Mouse (Mus musculus) kidney, embryonic 15.5 days (tissue): ENCODE data around the gene Abhd17c. TPM values are rescaled to one million over a fixed set of nuclear protein-coding genes. Genes with fewer than 3 reads are reported as not detected.

Experiments used
- ATAC-seq: fragments of 200-750 bp; cut with Nextera tagmentation; replicated peaks from 2 replicates; pipeline ENCODE4 v1.8.0; 2017; ENCODE audit warnings: moderate TSS enrichment; ENCODE audit not compliant: low FRiP score
- H3K27ac ChIP-seq: fragments of 300-500 bp; sonication (generic); 2 replicates; pipeline ENCODE4 v1.5.1; 2015; ENCODE audit warnings: mild to moderate bottlenecking, inconsistent platforms
- H3K27me3 ChIP-seq: fragments of 300-500 bp; sonication (generic); 2 replicates; pipeline ENCODE4 v1.6.1; 2015; ENCODE audit warnings: inconsistent platforms
- H3K36me3 ChIP-seq: fragments of 300-500 bp; sonication (generic); 2 replicates; pipeline ENCODE4 v1.6.1; 2015; ENCODE audit warnings: inconsistent platforms
- H3K4me1 ChIP-seq: fragments of 300-500 bp; sonication (generic); 2 replicates; pipeline ENCODE4 v1.6.1; 2015; ENCODE audit warnings: inconsistent platforms
- H3K4me2 ChIP-seq: fragments of 300-500 bp; sonication (generic); 2 replicates; pipeline ENCODE4 v1.6.1; 2015; ENCODE audit warnings: moderate library complexity, mild to moderate bottlenecking, inconsistent platforms
- H3K4me3 ChIP-seq: fragments of 300-500 bp; sonication (generic); replicated peaks from 2 replicates; pipeline ENCODE4 v1.5.1; 2015; ENCODE audit warnings: mild to moderate bottlenecking, inconsistent platforms
- H3K9ac ChIP-seq: fragments of 300-500 bp; sonication (generic); 2 replicates; pipeline ENCODE4 v1.6.1; 2015; ENCODE audit warnings: mild to moderate bottlenecking, inconsistent platforms
- H3K9me3 ChIP-seq: fragments of 300-500 bp; sonication (generic); replicated peaks from 2 replicates; pipeline ENCODE4 v1.6.1; 2016; ENCODE audit warnings: inconsistent platforms
- WGBS: fragments of 180-500 bp; shearing (Covaris S2); methylation state at CpG from one replicate; pipeline ENCODE4 v1.1.7; 2015; ENCODE audit warnings: mixed read lengths; 5-methylcytosine and 5-hydroxymethylcytosine counted together
- polyA plus RNA-seq: library from polyadenylated mRNA; unstranded; fragments of >200 nt; fragmentation: Nextera tagmentation; extraction: Ambion mirVana; gene quantifications from 2 replicates; pipeline ENCODE4 v1.2.1, GENCODE M21; 2015

Abhd17c gene
- polyA plus RNA-seq, 1 experiment from 2014 or later: 45.7 TPM

- no peak for ATAC-seq
- no peak overlapping the region for H3K4me3 ChIP-seq
- 72% methylated on average over 3 of the region's 3 CpGs for WGBS
- peaks cover 33% of the 10 kb centered on the region for H3K36me3 ChIP-seq
- no peak overlapping the region for H3K27ac ChIP-seq
- no peaks in the 10 kb centered on the region for H3K9me3 ChIP-seq
- peaks cover 52% of the 10 kb centered on the region for H3K4me1 ChIP-seq
- no peaks in the 10 kb centered on the region for H3K27me3 ChIP-seq
- no peak overlapping the region for H3K9ac ChIP-seq
- H3K4me2 ChIP-seq: no peak overlapping the region
These were observed 36.9 kb downstream of the Abhd17c start for GRCm38 (mm10) chr7:84114775-84115174.

DNA sequence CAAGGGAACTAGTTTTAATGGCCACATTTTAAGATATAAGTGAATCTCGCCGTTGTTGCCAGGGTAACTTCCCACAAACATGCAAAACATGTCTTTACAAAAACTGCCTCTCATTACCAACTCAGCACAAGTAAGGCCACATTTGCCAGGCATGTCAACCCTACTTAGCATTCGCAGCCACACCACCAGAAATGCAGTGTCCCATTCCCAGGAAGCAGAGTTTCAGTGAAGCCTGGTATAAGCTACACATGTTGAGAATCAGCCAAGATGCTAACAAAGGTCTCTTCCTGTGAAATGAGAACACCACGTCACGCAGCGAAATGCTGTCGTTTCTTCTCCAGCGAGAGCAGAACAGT, 38.7 kb downstream of the Abhd17c start:
- no peak overlapping the region for H3K4me2 ChIP-seq
- no peak overlapping the region for H3K9ac ChIP-seq
- H3K9me3 ChIP-seq: no peaks in the 10 kb centered on the region
- 87% methylated on average over 8 of the region's 8 CpGs for WGBS
- ATAC-seq: no peak
- no peak overlapping the region for H3K27ac ChIP-seq
- peaks cover 34% of the 10 kb centered on the region for H3K4me1 ChIP-seq
- H3K36me3 ChIP-seq: peaks cover 45% of the 10 kb centered on the region
- no peak overlapping the region for H3K4me3 ChIP-seq
- no peaks in the 10 kb centered on the region for H3K27me3 ChIP-seq

DNA sequence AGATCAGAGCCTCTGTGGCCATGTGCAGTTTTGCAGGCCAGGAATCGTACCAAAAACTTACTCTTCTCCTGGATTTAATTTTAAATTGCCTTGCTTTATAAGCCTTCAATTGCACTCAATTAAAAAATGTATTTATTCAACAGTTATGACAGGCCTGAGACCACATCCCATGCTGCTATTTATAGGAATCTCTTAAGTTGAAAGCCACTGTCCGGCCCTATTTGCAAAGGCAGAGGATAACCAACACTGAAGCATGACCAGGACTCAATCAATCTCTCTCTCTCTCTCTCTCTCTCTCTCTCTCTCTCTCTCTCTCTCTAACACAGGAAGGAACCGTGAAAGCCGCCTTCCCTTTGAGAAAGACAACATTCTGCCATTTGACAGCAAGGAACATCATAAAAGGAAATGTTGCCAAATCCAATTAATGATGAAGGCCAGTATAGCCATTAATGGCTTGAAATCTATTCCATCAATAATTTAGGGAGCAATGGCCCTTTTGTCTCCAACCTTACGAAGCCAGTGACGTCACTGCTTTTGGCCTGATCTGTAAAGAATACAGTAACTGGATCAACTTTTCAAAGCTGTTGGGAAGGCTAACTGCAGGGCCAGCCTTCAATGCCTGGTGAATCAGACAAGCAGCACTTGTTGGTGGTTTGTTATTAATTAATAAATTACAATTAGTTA, 39.2 kb downstream of the Abhd17c start:
- H3K9me3 ChIP-seq: no peaks in the 10 kb centered on the region
- peaks cover 50% of the 10 kb centered on the region for H3K36me3 ChIP-seq
- WGBS: 87% methylated on average over 6 of the region's 6 CpGs
- H3K4me2 ChIP-seq: no peak overlapping the region
- no peaks in the 10 kb centered on the region for H3K27me3 ChIP-seq
- no peak overlapping the region for H3K9ac ChIP-seq
- H3K4me3 ChIP-seq: no peak overlapping the region
- no peak overlapping the region for H3K27ac ChIP-seq
- peaks cover 29% of the 10 kb centered on the region for H3K4me1 ChIP-seq
- no peak for ATAC-seq

- no peak overlapping the region for H3K27ac ChIP-seq
- no peak overlapping the region for H3K4me3 ChIP-seq
- ATAC-seq: no peak
- no peaks in the 10 kb centered on the region for H3K9me3 ChIP-seq
- H3K4me1 ChIP-seq: peaks cover 22% of the 10 kb centered on the region
- H3K36me3 ChIP-seq: peaks cover 55% of the 10 kb centered on the region
- H3K27me3 ChIP-seq: no peaks in the 10 kb centered on the region
- 43% methylated on average over 10 of the region's 10 CpGs for WGBS
- no peak overlapping the region for H3K9ac ChIP-seq
- H3K4me2 ChIP-seq: no peak overlapping the region
These were observed 39.9 kb downstream of the Abhd17c start for GRCm38 (mm10) chr7:84111716-84112350.

GRCm38 (mm10) chr7:84106942-84107341, 44.8 kb downstream of the Abhd17c start:
- Histone ChIP-seq H3K27me3 (no peaks in the 10 kb centered on the region), H3K36me3 (peaks cover 36% of the 10 kb centered on the region), H3K4me3 (no peak overlapping the region), H3K27ac (no peak overlapping the region), H3K4me2 (no peak overlapping the region), H3K9ac (no peak overlapping the region), H3K9me3 (no peaks in the 10 kb centered on the region), H3K4me1 (peaks cover 4% of the 10 kb centered on the region)
- 98% methylated on average over 1 of the region's 1 CpGs for WGBS
- ATAC-seq: no peak

- ATAC-seq: no peak
- peaks cover 6% of the 10 kb centered on the region; the same call in 1 of the 2 replicates for H3K36me3 ChIP-seq
- H3K27me3 ChIP-seq: no peaks in the 10 kb centered on the region
- no peaks in the 10 kb centered on the region for H3K9me3 ChIP-seq
- no peak overlapping the region for H3K4me3 ChIP-seq
- no peak overlapping the region for H3K27ac ChIP-seq
- H3K4me2 ChIP-seq: no peak overlapping the region
- WGBS: 93% methylated on average over 1 of the region's 1 CpGs
- no peak overlapping the region for H3K9ac ChIP-seq
- H3K4me1 ChIP-seq: no peaks in the 10 kb centered on the region
These were observed 49.1 kb downstream of the Abhd17c start for GRCm38 (mm10) chr7:84102589-84102988.

GRCm38 (mm10) chr7:84100672-84101071, 51.0 kb downstream of the Abhd17c start:
- no peaks in the 10 kb centered on the region for H3K36me3 ChIP-seq
- H3K9ac ChIP-seq: no peak overlapping the region
- ATAC-seq: no peak
- no peaks in the 10 kb centered on the region for H3K4me1 ChIP-seq
- no peaks in the 10 kb centered on the region for H3K27me3 ChIP-seq
- H3K9me3 ChIP-seq: no peaks in the 10 kb centered on the region
- H3K4me2 ChIP-seq: no peak overlapping the region
- no peak overlapping the region for H3K4me3 ChIP-seq
- WGBS: 75% methylated on average over 3 of the region's 3 CpGs
- no peak overlapping the region for H3K27ac ChIP-seq

DNA sequence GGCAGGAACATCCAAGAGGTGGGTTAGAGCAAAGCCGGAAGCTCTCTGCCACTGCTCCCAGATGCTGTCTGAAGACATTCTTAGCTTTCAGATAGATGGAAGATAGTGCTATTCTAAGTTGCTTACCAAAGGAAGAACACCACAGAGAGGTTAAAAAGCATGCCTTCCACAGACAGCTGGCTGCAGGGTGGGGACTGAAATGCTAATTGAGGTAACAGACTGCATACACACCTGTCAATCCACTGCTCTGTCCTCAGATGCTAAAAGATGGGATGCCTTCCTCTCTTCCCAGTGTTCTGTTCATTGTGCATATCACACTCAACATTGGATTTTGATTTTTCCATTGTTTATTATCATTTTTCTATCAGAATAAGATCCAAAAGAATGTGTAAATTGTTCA, 53.6 kb downstream of the Abhd17c start:
- no peak overlapping the region for H3K9ac ChIP-seq
- 96% methylated on average over 1 of the region's 1 CpGs for WGBS
- no peak overlapping the region for H3K27ac ChIP-seq
- no peak overlapping the region for H3K4me2 ChIP-seq
- no peak for ATAC-seq
- H3K36me3 ChIP-seq: no peaks in the 10 kb centered on the region
- H3K4me1 ChIP-seq: no peaks in the 10 kb centered on the region
- H3K9me3 ChIP-seq: no peaks in the 10 kb centered on the region
- no peaks in the 10 kb centered on the region for H3K27me3 ChIP-seq
- no peak overlapping the region for H3K4me3 ChIP-seq

GRCm38 (mm10) chr7:84096501-84096900, 55.2 kb downstream of the Abhd17c start:
- Histone ChIP-seq H3K9ac (no peak overlapping the region), H3K4me3 (no peak overlapping the region), H3K4me1 (no peaks in the 10 kb centered on the region), H3K27ac (no peak overlapping the region), H3K4me2 (no peak overlapping the region), H3K27me3 (no peaks in the 10 kb centered on the region), H3K36me3 (no peaks in the 10 kb centered on the region), H3K9me3 (no peaks in the 10 kb centered on the region)
- no peak for ATAC-seq
- WGBS: 67% methylated on average over 6 of the region's 6 CpGs

DNA sequence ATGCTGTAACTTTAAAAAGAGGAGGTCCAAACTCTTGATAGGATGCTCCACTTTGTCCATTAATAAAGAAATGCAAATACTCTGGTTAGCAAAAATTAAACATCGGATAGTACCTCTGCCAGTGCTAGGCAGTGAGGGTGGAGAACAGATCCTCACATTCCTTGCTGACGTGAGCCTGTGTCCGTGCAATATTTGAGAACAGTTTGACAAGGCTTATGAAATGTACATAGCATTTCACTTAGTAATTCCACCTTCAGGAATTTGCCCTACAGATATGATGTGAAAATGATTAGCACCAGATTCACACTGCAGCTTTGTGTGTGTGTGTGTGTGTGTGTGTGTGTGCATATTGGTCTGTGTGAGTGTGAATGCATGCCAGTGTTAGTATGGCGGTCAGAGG, 60.9 kb downstream of the Abhd17c start:
- no peak overlapping the region for H3K4me3 ChIP-seq
- 80% methylated on average over 4 of the region's 4 CpGs for WGBS
- H3K9me3 ChIP-seq: no peaks in the 10 kb centered on the region
- peaks cover 7% of the 10 kb centered on the region for H3K4me1 ChIP-seq
- ATAC-seq: no peak
- no peak overlapping the region for H3K27ac ChIP-seq
- no peak overlapping the region for H3K4me2 ChIP-seq
- peaks cover 21% of the 10 kb centered on the region for H3K27me3 ChIP-seq
- H3K9ac ChIP-seq: no peak overlapping the region
- no peaks in the 10 kb centered on the region for H3K36me3 ChIP-seq

- Histone ChIP-seq H3K9me3 (no peaks in the 10 kb centered on the region), H3K27me3 (peaks cover 32% of the 10 kb centered on the region), H3K27ac (no peak overlapping the region), H3K4me3 (no peak overlapping the region), H3K36me3 (no peaks in the 10 kb centered on the region), H3K9ac (no peak overlapping the region), H3K4me1 (peaks cover 17% of the 10 kb centered on the region), H3K4me2 (no peak overlapping the region)
- no peak for ATAC-seq
- 3% methylated on average over 1 of the region's 1 CpGs for WGBS
These were observed 61.9 kb downstream of the Abhd17c start for GRCm38 (mm10) chr7:84089777-84090176.

DNA sequence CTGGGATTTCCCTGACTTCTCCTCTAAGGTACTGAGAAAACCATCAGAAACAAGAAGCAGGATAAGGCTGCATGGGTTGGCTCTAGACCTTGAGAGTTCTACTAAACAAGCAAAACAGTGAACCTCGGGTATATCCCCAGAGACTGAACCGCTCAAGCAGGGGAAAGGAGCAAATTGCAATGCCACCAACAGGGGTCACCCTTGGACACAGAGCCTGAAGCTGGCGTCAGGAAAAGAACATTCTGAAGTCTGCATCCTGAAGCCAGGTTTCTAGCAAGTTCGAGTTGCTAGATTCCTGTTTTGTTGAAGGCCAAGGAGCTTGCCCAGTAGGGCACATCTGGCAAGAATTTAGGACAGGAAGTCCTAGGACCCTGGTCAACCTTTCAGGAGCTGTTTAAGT, 62.7 kb downstream of the Abhd17c start:
- Histone ChIP-seq H3K4me1 (peaks cover 17% of the 10 kb centered on the region), H3K4me3 (no peak overlapping the region), H3K27me3 (peaks cover 33% of the 10 kb centered on the region), H3K36me3 (no peaks in the 10 kb centered on the region), H3K4me2 (no peak overlapping the region), H3K9me3 (no peaks in the 10 kb centered on the region), H3K9ac (no peak overlapping the region), H3K27ac (no peak overlapping the region)
- WGBS: 11% methylated on average over 4 of the region's 4 CpGs
- ATAC-seq: no peak

GRCm38 (mm10) chr7:84088191-84088590, 63.5 kb downstream of the Abhd17c start:
- H3K9me3 ChIP-seq: no peaks in the 10 kb centered on the region
- H3K4me2 ChIP-seq: no peak overlapping the region
- no peaks in the 10 kb centered on the region for H3K36me3 ChIP-seq
- ATAC-seq: no peak
- peaks cover 33% of the 10 kb centered on the region for H3K27me3 ChIP-seq
- peaks cover 17% of the 10 kb centered on the region for H3K4me1 ChIP-seq
- H3K4me3 ChIP-seq: no peak overlapping the region
- WGBS: 74% methylated on average over 3 of the region's 3 CpGs
- H3K9ac ChIP-seq: no peak overlapping the region
- H3K27ac ChIP-seq: no peak overlapping the region
